Mouse (Mus musculus) ES-Bruce4 (cell line): ENCODE measurements around the gene Slc25a28. TPM values are rescaled to one million over a fixed set of nuclear protein-coding genes. Genes with fewer than 3 reads are reported as not detected.

Experiments used
- H3K27ac ChIP-seq: 2 replicates; pipeline ENCODE4 v1.5.1; 2012; ENCODE audit warnings: low read length, inconsistent platforms; ENCODE audit not compliant: insufficient read depth
- H3K27me3 ChIP-seq: 2 replicates; pipeline ENCODE4 v1.6.1; 2012; ENCODE audit warnings: mild to moderate bottlenecking, low read length, inconsistent platforms; ENCODE audit not compliant: control insufficient read depth, poor library complexity, insufficient read depth, severe bottlenecking
- H3K36me3 ChIP-seq: 2 replicates; pipeline ENCODE4 v1.6.1; 2012; ENCODE audit warnings: inconsistent platforms, mild to moderate bottlenecking, low read length, moderate library complexity; ENCODE audit not compliant: control insufficient read depth, poor library complexity, insufficient read depth, severe bottlenecking
- H3K4me1 ChIP-seq: one replicate; pipeline ENCODE4 v1.8.1; 2011; ENCODE audit warnings: low read length; ENCODE audit not compliant: control insufficient read depth, insufficient read depth
- H3K4me3 ChIP-seq: 2 replicates; pipeline ENCODE4 v1.5.1; 2011; ENCODE audit warnings: low read depth, mild to moderate bottlenecking, low read length
- H3K9ac ChIP-seq: 2 replicates; pipeline ENCODE4 v1.6.1; 2012; ENCODE audit warnings: low read depth, mild to moderate bottlenecking, inconsistent platforms; ENCODE audit not compliant: poor library complexity, severe bottlenecking
- H3K9me3 ChIP-seq: replicated peaks from 2 replicates; pipeline ENCODE4 v1.6.1; 2012; ENCODE audit warnings: mild to moderate bottlenecking, low read length, inconsistent platforms; ENCODE audit not compliant: control insufficient read depth, poor library complexity, insufficient read depth, severe bottlenecking
- CTCF ChIP-seq: IDR thresholded peaks from one replicate; pipeline ENCODE4 v1.8.1; 2011; ENCODE audit warnings: low read depth, low read length
- EP300 ChIP-seq: IDR thresholded peaks from 2 replicates; pipeline ENCODE4 v1.6.1; 2011; ENCODE audit warnings: low read depth, low read length; ENCODE audit not compliant: insufficient read depth
- POLR2A ChIP-seq: IDR thresholded peaks from one replicate; pipeline ENCODE4 v1.8.1; 2011; ENCODE audit warnings: low read length; ENCODE audit not compliant: insufficient read depth
- polyA plus RNA-seq: library from polyadenylated mRNA; stranded (reverse); fragments of >200 nt; gene quantifications from 2 replicates; pipeline ENCODE4 v1.2.4, GENCODE M21; 2011; ENCODE audit warnings: low read depth; ENCODE audit not compliant: missing spikeins, insufficient read depth, insufficient read length

The Slc25a28 gene
- polyA plus RNA-seq, 1 experiment, result 31.2 TPM

GRCm38 (mm10) chr19:43619916-43620479 lies 54.7 kb downstream of the Slc25a28 start:
- H3K27me3 ChIP-seq, result peaks cover 18% of the 10 kb centered on the region
- H3K4me3 ChIP-seq, result no peak overlapping the region
- H3K9me3 ChIP-seq, result no peaks in the 10 kb centered on the region
- no peaks in the 10 kb centered on the region for H3K36me3 ChIP-seq
- no peak overlapping the region for H3K9ac ChIP-seq
- TF ChIP-seq EP300, result no peak
- TF ChIP-seq POLR2A, result no peak
- TF ChIP-seq CTCF, result no peak
- H3K4me1 ChIP-seq, result no peaks in the 10 kb centered on the region
- no peak overlapping the region for H3K27ac ChIP-seq

DNA sequence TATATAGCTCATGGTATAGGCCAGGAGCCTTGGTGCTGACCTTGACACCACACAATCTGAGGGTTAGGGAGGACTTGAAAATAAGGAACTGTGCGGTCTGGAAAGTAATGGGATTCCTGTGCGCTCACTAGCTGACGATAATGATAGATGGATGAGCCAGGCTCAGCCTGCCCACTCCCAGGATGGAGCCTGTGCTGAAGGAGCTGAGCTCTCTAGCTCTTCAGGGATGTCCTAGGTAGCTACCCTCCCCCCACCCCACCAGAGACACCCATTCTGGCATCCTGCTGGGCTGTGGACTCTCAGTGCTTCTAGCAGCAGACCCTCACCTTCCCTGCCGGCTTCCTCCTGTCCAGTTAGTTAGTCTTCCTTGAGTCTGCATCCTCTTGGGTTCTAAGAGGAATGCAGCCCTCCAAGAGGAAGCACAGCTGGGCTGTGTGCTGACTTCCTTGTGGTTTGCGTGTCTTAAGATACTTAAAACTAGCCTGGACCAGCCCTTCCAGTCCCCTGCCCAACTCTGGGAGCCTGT lies 56.1 kb downstream of the Slc25a28 start:
- no peak for TF ChIP-seq EP300
- no peak for TF ChIP-seq POLR2A
- no peak for TF ChIP-seq CTCF
- H3K27ac ChIP-seq, result no peak overlapping the region
- H3K4me3 ChIP-seq, result no peak overlapping the region
- H3K9ac ChIP-seq, result no peak overlapping the region
- no peaks in the 10 kb centered on the region for H3K9me3 ChIP-seq
- H3K4me1 ChIP-seq, result no peaks in the 10 kb centered on the region
- peaks cover 30% of the 10 kb centered on the region for H3K27me3 ChIP-seq
- no peaks in the 10 kb centered on the region for H3K36me3 ChIP-seq

- Histone ChIP-seq H3K9ac (no peak overlapping the region), H3K27me3 (peaks cover 34% of the 10 kb centered on the region), H3K4me3 (no peak overlapping the region), H3K4me1 (no peaks in the 10 kb centered on the region), H3K9me3 (no peaks in the 10 kb centered on the region), H3K36me3 (no peaks in the 10 kb centered on the region), H3K27ac (no peak overlapping the region)
- TF ChIP-seq EP300, result no peak
- TF ChIP-seq POLR2A, result no peak
- no peak for TF ChIP-seq CTCF
Observed at GRCm38 (mm10) chr19:43617761-43618349, 56.8 kb downstream of the Slc25a28 start.

DNA sequence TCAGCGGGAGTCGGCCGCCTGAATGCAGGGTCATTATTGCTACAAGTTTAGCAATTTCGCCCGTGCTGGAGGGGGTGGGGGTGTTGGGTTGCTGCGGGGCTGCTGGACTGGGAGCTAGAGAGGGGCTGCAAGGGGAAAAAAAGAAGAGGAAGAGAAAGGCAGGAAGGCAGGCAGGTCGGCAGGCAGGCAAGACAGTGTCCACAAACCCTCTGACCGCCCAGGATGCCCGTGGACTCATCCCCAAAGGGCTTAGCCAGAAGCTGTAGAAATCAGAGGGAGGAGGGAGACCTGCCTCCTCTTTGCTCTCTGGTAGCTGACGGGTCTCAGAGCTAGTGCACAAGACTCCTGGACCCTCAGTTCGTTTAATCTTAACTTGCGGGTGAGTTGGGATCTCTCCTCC lies 57.8 kb downstream of the Slc25a28 start:
- Histone ChIP-seq H3K9ac (no peak overlapping the region), H3K27ac (no peak overlapping the region), H3K4me1 (no peaks in the 10 kb centered on the region)

GRCm38 (mm10) chr19:43616415-43616861 lies 58.2 kb downstream of the Slc25a28 start:
- peak overlapping the region; percentile 37 for H3K4me3 ChIP-seq
- H3K27me3 ChIP-seq, result peaks cover 34% of the 10 kb centered on the region
- no peaks in the 10 kb centered on the region for H3K9me3 ChIP-seq
- no peaks in the 10 kb centered on the region for H3K36me3 ChIP-seq
- H3K9ac ChIP-seq, result no peak overlapping the region
- no peak for TF ChIP-seq POLR2A
- TF ChIP-seq EP300, result 0 out of 2 replicates have a peak, but pooled peaks have one; percentile 2
- TF ChIP-seq CTCF, result no peak
- H3K27ac ChIP-seq, result no peak overlapping the region
- no peaks in the 10 kb centered on the region for H3K4me1 ChIP-seq

More for the DNA sequence above, 57.8 kb downstream of the Slc25a28 start:
- Histone ChIP-seq H3K27me3 (peaks cover 34% of the 10 kb centered on the region), H3K4me3 (peak overlapping the region; percentile 24), H3K9me3 (no peaks in the 10 kb centered on the region), H3K36me3 (no peaks in the 10 kb centered on the region)
- TF ChIP-seq CTCF (no peak), EP300 (0 out of 2 replicates have a peak, but pooled peaks have one; percentile 0)
